Mouse (Mus musculus) CH12.LX (cell line): ENCODE measurements around the gene Cabin1. TPM values are rescaled to one million over a fixed set of nuclear protein-coding genes. Genes with fewer than 3 reads are reported as not detected.

Experiments used
- DNase-seq: peaks from one replicate; pipeline ENCODE4 v3.0.0-alpha.2; 2013; ENCODE audit errors: extremely low read depth
- H3K27ac ChIP-seq: 2 replicates; pipeline ENCODE4 v1.5.1; 2012; ENCODE audit warnings: low read depth, mild to moderate bottlenecking, control low read depth, moderate library complexity; ENCODE audit not compliant: insufficient read depth
- H3K27me3 ChIP-seq: replicated peaks from 2 replicates; pipeline ENCODE3; 2012; ENCODE audit warnings: inconsistent platforms
- H3K36me3 ChIP-seq, 2 experiments: replicated peaks in 1 of 2; 2 replicates each; pipeline versions ENCODE3 to v1.6.1; 2012; ENCODE audit warnings: inconsistent platforms in 1 of 2, low read length in 1 of 2, mild to moderate bottlenecking in 1 of 2, mixed read lengths in 1 of 2, moderate library complexity in 1 of 2; ENCODE audit not compliant: control insufficient read depth in 1 of 2, insufficient read depth in 1 of 2
- H3K4me1 ChIP-seq, 2 experiments: 2 replicates each; pipeline ENCODE4 v1.6.1; 2012; ENCODE audit warnings: inconsistent platforms in 1 of 2, moderate library complexity in 1 of 2; ENCODE audit not compliant: insufficient read depth in 2 of 2, control insufficient read depth in 1 of 2
- H3K4me2 ChIP-seq: 2 replicates; pipeline ENCODE4 v1.6.1; 2012; ENCODE audit warnings: low read depth, mild to moderate bottlenecking, control low read depth; ENCODE audit not compliant: poor library complexity, insufficient read depth, severe bottlenecking
- H3K4me3 ChIP-seq, 3 experiments: fragments of 150-350 bp in 1 of 3; sonication (generic) in 1 of 3; replicated peaks in 1 of 3; 2 replicates each; pipeline versions ENCODE3 to v1.5.1; 2011 to 2012; ENCODE audit warnings: low read depth in 2 of 3, low read length in 2 of 3, mild to moderate bottlenecking in 2 of 3, moderate library complexity in 2 of 3, control low read depth in 1 of 3, improper control_type of control experiment in 1 of 3, inconsistent platforms in 1 of 3, mixed read lengths in 1 of 3; ENCODE audit not compliant: poor library complexity in 1 of 3
- H3K79me2 ChIP-seq: replicated peaks from 2 replicates; pipeline ENCODE4 v1.6.1; 2012; ENCODE audit warnings: mild to moderate bottlenecking, moderate library complexity; ENCODE audit not compliant: control insufficient read depth, poor library complexity, insufficient read depth, severe bottlenecking; ENCODE audit errors: extremely low read depth
- H3K9ac ChIP-seq: 2 replicates; pipeline ENCODE4 v1.6.1; 2012; ENCODE audit warnings: low read depth, mild to moderate bottlenecking, control low read depth, moderate library complexity; ENCODE audit not compliant: insufficient read depth
- H3K9me3 ChIP-seq: replicated peaks from 2 replicates; pipeline ENCODE3; 2012; ENCODE audit warnings: low read length, inconsistent platforms, mixed read lengths
- BHLHE40 ChIP-seq: IDR thresholded peaks from 2 replicates; pipeline ENCODE4 v1.6.1; 2011; ENCODE audit warnings: mild to moderate bottlenecking, low read depth, low read length, improper control_type of control experiment
- CHD1 ChIP-seq: IDR thresholded peaks from 2 replicates; pipeline ENCODE4 v1.6.1; 2012; ENCODE audit warnings: low read depth, low read length, improper control_type of control experiment, inconsistent platforms
- CHD2 ChIP-seq: IDR thresholded peaks from 2 replicates; pipeline ENCODE4 v1.6.1; 2011; ENCODE audit warnings: low read length, improper control_type of control experiment
- CTCF ChIP-seq, 2 experiments: IDR thresholded peaks in 1 of 2; conservative IDR thresholded peaks in 1 of 2; 2 replicates each; pipeline ENCODE4 v1.5.1; 2011 to 2012; ENCODE audit warnings: low read depth in 2 of 2, low read length in 2 of 2, improper control_type of control experiment in 1 of 2, inconsistent platforms in 1 of 2, mild to moderate bottlenecking in 1 of 2, moderate library complexity in 1 of 2
- E2F4 ChIP-seq: IDR thresholded peaks from 2 replicates; pipeline ENCODE4 v1.6.1; 2011; ENCODE audit warnings: low read depth, low read length, improper control_type of control experiment; ENCODE audit not compliant: insufficient replicate concordance
- ELF1 ChIP-seq: IDR thresholded peaks from 2 replicates; pipeline ENCODE4 v1.6.1; 2014; ENCODE audit warnings: low read depth, mild to moderate bottlenecking, inconsistent platforms, low read length, improper control_type of control experiment
- ETS1 ChIP-seq: conservative IDR thresholded peaks from 2 replicates; pipeline ENCODE4 v1.6.1; 2012; ENCODE audit warnings: low read depth, mild to moderate bottlenecking, inconsistent platforms, low read length, improper control_type of control experiment, moderate library complexity
- GABPA ChIP-seq: IDR thresholded peaks from 2 replicates; pipeline ENCODE4 v1.6.1; 2012; ENCODE audit warnings: low read depth, low read length, improper control_type of control experiment, inconsistent platforms; ENCODE audit not compliant: insufficient replicate concordance
- HCFC1 ChIP-seq: IDR thresholded peaks from 2 replicates; pipeline ENCODE4 v1.6.1; 2012; ENCODE audit warnings: low read depth, mild to moderate bottlenecking, inconsistent platforms, low read length, improper control_type of control experiment
- IRF4 ChIP-seq: IDR thresholded peaks from 2 replicates; pipeline ENCODE4 v1.6.1; 2014; ENCODE audit warnings: low read depth, mild to moderate bottlenecking, inconsistent platforms, low read length, improper control_type of control experiment
- JUND ChIP-seq: conservative IDR thresholded peaks from 2 replicates; pipeline ENCODE4 v1.6.1; 2011; ENCODE audit warnings: low read depth, low read length, improper control_type of control experiment
- KAT2A ChIP-seq: IDR thresholded peaks from 2 replicates; pipeline ENCODE4 v1.6.1; 2012; ENCODE audit warnings: low read length, improper control_type of control experiment, inconsistent platforms; ENCODE audit not compliant: insufficient replicate concordance
- MAFK ChIP-seq: IDR thresholded peaks from 2 replicates; pipeline ENCODE4 v1.6.1; 2011; ENCODE audit warnings: low read length, improper control_type of control experiment; ENCODE audit not compliant: insufficient replicate concordance
- MAX ChIP-seq: IDR thresholded peaks from 2 replicates; pipeline ENCODE4 v1.6.1; 2011; ENCODE audit warnings: low read length, improper control_type of control experiment
- MAZ ChIP-seq: IDR thresholded peaks from 2 replicates; pipeline ENCODE4 v1.6.1; 2012; ENCODE audit warnings: low read depth, mild to moderate bottlenecking, inconsistent platforms, low read length, improper control_type of control experiment, moderate library complexity
- MEF2A ChIP-seq: IDR thresholded peaks from 2 replicates; pipeline ENCODE4 v1.6.1; 2014; ENCODE audit warnings: low read depth, mild to moderate bottlenecking, inconsistent platforms, low read length, improper control_type of control experiment, borderline replicate concordance
- MXI1 ChIP-seq: IDR thresholded peaks from 2 replicates; pipeline ENCODE4 v1.6.1; 2011; ENCODE audit warnings: mild to moderate bottlenecking, low read depth, low read length, improper control_type of control experiment
- MYC ChIP-seq: IDR thresholded peaks from 2 replicates; pipeline ENCODE4 v1.6.1; 2011; ENCODE audit warnings: low read depth, mild to moderate bottlenecking, improper control_type of control experiment, low read length
- NELFE ChIP-seq: IDR thresholded peaks from 2 replicates; pipeline ENCODE4 v1.6.1; 2011; ENCODE audit warnings: low read depth, low read length, improper control_type of control experiment
- NRF1 ChIP-seq: IDR thresholded peaks from 2 replicates; pipeline ENCODE4 v1.6.1; 2014; ENCODE audit warnings: low read depth, mild to moderate bottlenecking, inconsistent platforms, low read length, improper control_type of control experiment, moderate library complexity
- PAX5 ChIP-seq: IDR thresholded peaks from 2 replicates; pipeline ENCODE4 v1.6.1; 2012; ENCODE audit warnings: low read length, inconsistent platforms, mixed read lengths
- POLR2A ChIP-seq: IDR thresholded peaks from 2 replicates; pipeline ENCODE4 v1.6.1; 2011; ENCODE audit warnings: low read depth, mild to moderate bottlenecking, improper control_type of control experiment, low read length
- POLR2AphosphoS2 ChIP-seq: IDR thresholded peaks from 2 replicates; pipeline ENCODE4 v1.6.1; 2011; ENCODE audit warnings: low read depth, low read length, improper control_type of control experiment
- RAD21 ChIP-seq: IDR thresholded peaks from 2 replicates; pipeline ENCODE4 v1.6.1; 2011; ENCODE audit warnings: low read depth, mild to moderate bottlenecking, low read length, improper control_type of control experiment, moderate library complexity
- RCOR1 ChIP-seq: conservative IDR thresholded peaks from 2 replicates; pipeline ENCODE4 v1.6.1; 2012; ENCODE audit warnings: low read depth, mild to moderate bottlenecking, inconsistent platforms, low read length, improper control_type of control experiment
- SIN3A ChIP-seq: IDR thresholded peaks from 2 replicates; pipeline ENCODE4 v1.6.1; 2012; ENCODE audit warnings: low read length, improper control_type of control experiment, inconsistent platforms
- SMC3 ChIP-seq: IDR thresholded peaks from 2 replicates; pipeline ENCODE4 v1.6.1; 2011; ENCODE audit warnings: low read depth, low read length, improper control_type of control experiment
- TCF12 ChIP-seq: IDR thresholded peaks from 2 replicates; pipeline ENCODE4 v1.6.1; 2014; ENCODE audit warnings: low read depth, mild to moderate bottlenecking, inconsistent platforms, low read length, improper control_type of control experiment
- UBTF ChIP-seq: IDR thresholded peaks from 2 replicates; pipeline ENCODE4 v1.6.1; 2012; ENCODE audit warnings: low read depth, mild to moderate bottlenecking, inconsistent platforms, low read length, improper control_type of control experiment, moderate library complexity
- USF1 ChIP-seq: IDR thresholded peaks from 2 replicates; pipeline ENCODE4 v1.6.1; 2014; ENCODE audit warnings: low read depth, mild to moderate bottlenecking, inconsistent platforms, low read length, improper control_type of control experiment
- USF2 ChIP-seq: conservative IDR thresholded peaks from 2 replicates; pipeline ENCODE4 v1.6.1; 2011; ENCODE audit warnings: low read depth, low read length, improper control_type of control experiment
- ZC3H11A ChIP-seq: IDR thresholded peaks from 2 replicates; pipeline ENCODE4 v1.6.1; 2012; ENCODE audit warnings: low read depth, mild to moderate bottlenecking, inconsistent platforms, low read length, improper control_type of control experiment
- ZKSCAN1 ChIP-seq: IDR thresholded peaks from 2 replicates; pipeline ENCODE4 v1.6.1; 2012; ENCODE audit warnings: low read depth, inconsistent platforms, low read length, improper control_type of control experiment, borderline replicate concordance
- ZMIZ1 ChIP-seq: IDR thresholded peaks from 2 replicates; pipeline ENCODE4 v1.6.1; 2012; ENCODE audit warnings: low read depth, mild to moderate bottlenecking, inconsistent platforms, low read length, improper control_type of control experiment
- ZNF384 ChIP-seq: IDR thresholded peaks from 2 replicates; pipeline ENCODE4 v1.6.1; 2012; ENCODE audit warnings: low read depth, low read length, improper control_type of control experiment, inconsistent platforms
- dilution Hi-C: fragments of 300-500 bp; cut with MboI; formaldehyde crosslinking; loops from 2 replicates; pipeline ENCODE4 v1.14.3; 2020; ENCODE audit warnings: low sequenced_read_pairs; ENCODE audit not compliant: extremely low pct_unique_long_range_greater_than_20kb, extremely low pct_ligation_motif_present
- in situ Hi-C: fragments of 300-500 bp; cut with MboI; formaldehyde crosslinking; loops from 3 replicates; pipeline ENCODE4 v1.14.3; 2019; ENCODE audit warnings: low sequenced_read_pairs, low pct_ligation_motif_present, low pct_unique_long_range_greater_than_20kb, mixed read lengths
- polyA plus RNA-seq: library from polyadenylated mRNA; unstranded; fragments of >175 nt; gene quantifications from 2 replicates; pipeline ENCODE4 v1.2.1, GENCODE M21; 2012; ENCODE audit warnings: low read depth; ENCODE audit not compliant: insufficient read length
- total RNA-seq, 2 experiments: library from RNA; depleted of rRNA; stranded (reverse); fragments of 300-350 nt in 1 of 2; fragments of >200 nt in 1 of 2; gene quantifications; 2 replicates each; pipeline ENCODE4 v1.2.3; 2012 to 2014

The Cabin1 gene
- total and polyA plus RNA-seq, 3 experiments = 12.0 to 46.0 (median 29.0) TPM

DNA sequence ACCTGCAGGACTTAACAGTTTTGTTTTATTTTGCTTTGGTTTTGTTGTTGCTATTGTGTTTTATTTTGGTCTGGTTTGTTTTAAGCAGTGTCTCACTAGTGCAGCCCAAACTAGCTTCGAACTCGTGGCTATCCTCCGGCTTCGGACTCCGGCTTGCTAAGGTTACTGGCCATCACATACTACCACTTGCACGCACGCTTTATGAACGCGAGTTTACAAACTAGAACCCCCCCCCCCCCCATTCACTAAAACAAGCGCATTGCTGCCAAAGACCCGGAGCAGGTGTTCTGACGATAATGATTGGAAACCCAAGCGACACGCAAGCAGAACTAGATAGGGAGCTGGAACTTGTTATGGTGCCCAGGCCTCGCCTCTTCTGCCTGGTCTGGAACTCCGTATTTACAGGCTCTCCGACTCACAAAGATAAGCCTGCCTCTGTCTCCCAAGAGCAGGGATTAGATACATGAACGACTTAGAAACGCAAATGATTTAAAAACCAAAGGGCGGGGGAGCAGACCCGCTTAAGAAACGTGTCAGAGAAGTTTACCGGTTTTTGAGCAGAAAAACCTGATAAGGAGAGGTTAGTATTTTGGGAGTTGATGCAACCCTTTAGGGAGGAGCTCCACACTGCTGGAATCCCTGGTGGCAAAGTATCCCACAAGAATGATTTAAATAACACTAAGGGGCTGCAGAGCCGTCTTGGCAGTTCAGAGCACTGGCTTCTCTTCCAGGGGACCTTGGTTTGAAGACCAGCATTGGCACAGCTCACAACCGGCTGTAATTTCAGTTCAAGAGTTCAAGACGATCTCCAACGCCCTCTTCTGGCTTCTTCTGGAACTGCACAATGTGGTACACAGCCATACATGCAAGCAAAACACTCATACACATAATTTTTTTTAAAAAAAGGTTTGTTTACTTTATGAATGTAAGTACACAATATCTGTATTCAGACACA lies 655 bp upstream of the Cabin1 start:
- no peak for TF ChIP-seq USF1
- TF ChIP-seq MYC = peak; percentile 78
- 0 out of 2 replicates have a peak, but pooled peaks have one; percentile 10 for TF ChIP-seq NELFE
- TF ChIP-seq POLR2A = peak; percentile 54
- TF ChIP-seq POLR2AphosphoS2 = no peak
- TF ChIP-seq RAD21 = peak; percentile 50
- TF ChIP-seq E2F4 = no peak
- 0 out of 2 replicates have a peak, but pooled peaks have one; percentile 20 for TF ChIP-seq MEF2A
- TF ChIP-seq KAT2A = no peak
- TF ChIP-seq MAZ = no peak
- no peak for TF ChIP-seq NRF1
- TF ChIP-seq IRF4 = no peak
- peak; percentile 44; the same call in 1 of the 2 replicates for TF ChIP-seq MXI1
- no peak for TF ChIP-seq ZKSCAN1
- TF ChIP-seq ZNF384 = peak; percentile 86
- TF ChIP-seq SIN3A = peak; percentile 69; the same call in 1 of the 2 replicates
- TF ChIP-seq UBTF = no peak
- TF ChIP-seq JUND = no peak
- no peak for TF ChIP-seq ZC3H11A
- TF ChIP-seq ELF1 = no peak
- no peak for TF ChIP-seq PAX5
- no peak for TF ChIP-seq TCF12
- no peak for TF ChIP-seq CHD2
- TF ChIP-seq HCFC1 = no peak
- no peak; the same call in 1 of the 2 replicates for TF ChIP-seq ZMIZ1
- TF ChIP-seq ETS1 = 0 out of 2 replicates have a peak, but pooled peaks have one; percentile 28
- TF ChIP-seq USF2 = no peak
- TF ChIP-seq RCOR1 = no peak
- TF ChIP-seq CHD1 = peak; percentile 74; the same call in 1 of the 2 replicates
- TF ChIP-seq BHLHE40 = 0 out of 2 replicates have a peak, but pooled peaks have one; percentile 10
- TF ChIP-seq GABPA = no peak
- TF ChIP-seq CTCF (conservative IDR thresholded peaks at IDR 0.05 in 1 of 2, IDR thresholded peaks at IDR 0.05 in 1 of 2; ENCODE audit: low read depth in 2 of 2, low read length in 2 of 2) = peak; percentile 71 to 78
- peak; percentile 13; the same call in 1 of the 2 replicates for TF ChIP-seq MAX
- TF ChIP-seq SMC3 = peak; percentile 64
- TF ChIP-seq MAFK = no peak
- dilution Hi-C loops (no loop called here), in situ Hi-C loops (no loop called here)
- H3K9ac ChIP-seq = peak overlapping the region; percentile 70
- peaks cover 8 to 20% of the 10 kb centered on the region in 2 experiments for H3K4me1 ChIP-seq
- peaks cover 34% of the 10 kb centered on the region for H3K79me2 ChIP-seq
- H3K9me3 ChIP-seq = peaks cover 6% of the 10 kb centered on the region
- DNase-seq = peak; percentile 95
- peak overlapping the region; percentile 84 for H3K4me2 ChIP-seq
- H3K27me3 ChIP-seq = no peaks in the 10 kb centered on the region
- H3K36me3 ChIP-seq = peaks cover 10 to 28% of the 10 kb centered on the region in 2 experiments
- peak overlapping the region; percentile 7; the same call in 1 of the 2 replicates for H3K27ac ChIP-seq
- peak overlapping the region; percentile 73 to 97 (median 93) for H3K4me3 ChIP-seq
